In the genomic region with DNA sequence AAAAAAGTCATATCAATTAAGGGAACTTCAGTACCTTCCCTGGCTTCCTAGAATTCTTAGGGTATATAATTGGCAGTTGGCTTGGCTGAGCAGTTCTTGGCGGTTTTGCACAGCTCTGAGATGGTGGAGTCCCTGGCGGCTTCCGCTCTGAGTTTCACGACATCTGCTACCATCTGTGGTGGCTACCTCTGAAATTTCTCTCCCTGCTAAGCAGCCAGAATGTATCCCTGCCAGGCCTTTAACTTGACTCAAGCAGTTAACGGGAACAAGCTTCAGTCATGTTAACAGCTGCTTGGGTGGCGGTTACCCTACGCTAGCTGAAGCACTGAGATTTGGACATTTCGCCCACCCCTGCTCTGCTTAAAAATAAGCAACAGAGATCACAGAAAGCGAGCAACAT, we compare ENCODE assay signal across 11 mouse cellular contexts.
A peak's percentile ranks its signal among the peaks of the same experiment; 100 is the strongest.
DNase-seq lines count a peak whose midpoint lies in the region; ATAC-seq lines count a peak whose summit lies in the region.
"Had no signal": no experiment of that assay in that cellular context is flagged by ENCODE, and none has a peak within 500 bp of the region (broad histone marks: within the 10 kb centered on the region; RNA-seq: fewer than 3 reads in every experiment).

No protein-coding gene starts in this region.

- no peak overlapping the region for H3K4me2 ChIP-seq in hindbrain, embryonic 16.5 days (ENCODE audit: low read length)
- H3K4me2 ChIP-seq in hindbrain, embryonic 13.5 days, result no peak overlapping the region
- H3K4me2 ChIP-seq: hindbrain, embryonic 12.5 days had no signal

- no peaks in the 10 kb centered on the region for H3K27me3 ChIP-seq in hindbrain, embryonic 16.5 days (replicated peaks; ENCODE audit: control insufficient read depth, insufficient read depth, low read length)
- H3K27me3 ChIP-seq in hindbrain, embryonic 13.5 days, result no peaks in the 10 kb centered on the region
- H3K27me3 ChIP-seq: hindbrain, embryonic 12.5 days had no signal

- H3K9me3 ChIP-seq in hindbrain, embryonic 16.5 days (ENCODE audit: control insufficient read depth, low read length), result peaks cover 2% of the 10 kb centered on the region; the same call in 1 of the 2 replicates
- no peaks in the 10 kb centered on the region for H3K9me3 ChIP-seq in hindbrain, embryonic 13.5 days
- H3K9me3 ChIP-seq: hindbrain, embryonic 12.5 days had no signal

- DNase-seq in brain, adult 2 months (ENCODE audit: low read depth, low spot score), result peak; percentile 88
- DNase-seq in left cerebral cortex, postnatal 14 days (ENCODE audit: low spot score in 2 of 2), result peak; percentile 58 to 76
- DNase-seq in cerebellum, adult 18-20 months, result no peak
- DNase-seq in kidney, postnatal 25 days, result no peak
- DNase-seq in gastrocnemius, postnatal 4 days (ENCODE audit: low spot score in 2 of 2), result no peak
- DNase-seq: thymus, adult 2 months had no signal

- H3K36me3 ChIP-seq in hindbrain, embryonic 16.5 days (ENCODE audit: control insufficient read depth, insufficient read depth, low read length), result no peaks in the 10 kb centered on the region
- no peaks in the 10 kb centered on the region for H3K36me3 ChIP-seq in hindbrain, embryonic 13.5 days
- H3K36me3 ChIP-seq: hindbrain, embryonic 12.5 days had no signal

- peak; percentile 50; the same call in 1 of the 2 replicates for ATAC-seq in hindbrain, embryonic 16.5 days
- ATAC-seq in hindbrain, embryonic 13.5 days (ENCODE audit: low FRiP score), result no peak
- peak; percentile 98 for ATAC-seq in frontal cortex, adult (ENCODE audit: low TSS enrichment)

- no peak overlapping the region for H3K9ac ChIP-seq in hindbrain, embryonic 16.5 days (ENCODE audit: low read depth, low read length)
- no peak overlapping the region for H3K9ac ChIP-seq in hindbrain, embryonic 13.5 days
- H3K9ac ChIP-seq: hindbrain, embryonic 12.5 days had no signal

- no peak overlapping the region for H3K27ac ChIP-seq in hindbrain, embryonic 16.5 days (ENCODE audit: low read depth, low read length)
- H3K27ac ChIP-seq in hindbrain, embryonic 13.5 days, result no peak overlapping the region
- H3K27ac ChIP-seq: hindbrain, embryonic 12.5 days; macrophage had no signal

- intact Hi-C loops in left cerebral cortex, postnatal 14 days (cut with DNase I), result no loop called here

- no peak overlapping the region for H3K4me3 ChIP-seq in hindbrain, embryonic 16.5 days (ENCODE audit: low read length)
- no peak overlapping the region for H3K4me3 ChIP-seq in hindbrain, embryonic 13.5 days
- H3K4me3 ChIP-seq: hindbrain, embryonic 12.5 days had no signal

- WGBS in hindbrain, embryonic 16.5 days, result 74% methylated on average over 9 of the region's 9 CpGs
- WGBS in hindbrain, embryonic 13.5 days, result 83% methylated on average over 9 of the region's 9 CpGs

- H3K4me1 ChIP-seq in hindbrain, embryonic 16.5 days (ENCODE audit: control insufficient read depth, insufficient read depth, low read depth, low read length), result no peaks in the 10 kb centered on the region
- no peaks in the 10 kb centered on the region for H3K4me1 ChIP-seq in hindbrain, embryonic 13.5 days (replicated peaks)
- H3K4me1 ChIP-seq: hindbrain, embryonic 12.5 days had no signal

Comparison
In these comparisons a context has a peak if more than half of its experiments do, and no peak if none do; other contexts are left out.
1. DNase-seq: peak in brain, adult 2 months (single experiment) and left cerebral cortex, postnatal 14 days (2 of 2); none in cerebellum, adult 18-20 months (0 of 2), kidney, postnatal 25 days (0 of 2) and gastrocnemius, postnatal 4 days (0 of 2).